Mouse (Mus musculus): ENCODE data around the gene Prph.

DNA sequence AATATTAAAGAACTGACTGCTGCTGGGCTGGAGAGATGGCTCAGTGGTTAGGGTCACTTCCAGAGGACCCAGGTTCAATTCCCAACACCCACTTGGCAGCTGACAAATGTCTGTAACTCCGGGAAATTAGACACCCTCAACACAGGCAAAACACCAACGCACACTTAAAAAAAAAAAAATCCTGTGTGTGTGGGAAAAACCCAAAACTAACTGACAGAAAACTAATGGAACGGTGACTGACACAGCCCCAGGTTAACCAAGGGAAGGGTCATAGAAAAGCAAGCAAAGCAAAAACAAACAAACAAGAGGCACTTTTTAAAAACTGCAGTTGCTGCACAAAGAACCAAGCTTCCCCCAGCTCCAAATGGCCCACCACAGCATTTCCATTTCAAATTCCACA lies 43.0 kb upstream of the Prph start:
- no peak for TF ChIP-seq POLR2A (IDR thresholded peaks at IDR 0.05; ENCODE audit: low read depth, low read length)
- no peak for TF ChIP-seq CTCF (IDR thresholded peaks at IDR 0.05; ENCODE audit: borderline replicate concordance, insufficient read depth, low read length)

Data from embryonic fibroblast, embryonic 13.5 days (primary cell).